Mouse (Mus musculus) lung, postnatal 36 days (tissue): ENCODE data around the gene Fxyd6.

ENCODE experiments used
- DNase-seq: peaks from one replicate; pipeline ENCODE4 v3.0.0; 2022; ENCODE audit warnings: mixed read lengths

Gene Fxyd6

GRCm38 (mm10) chr9:45376883-45377282, 6.9 kb downstream of the Fxyd6 start:
- DNase-seq = peak; percentile 37

DNA sequence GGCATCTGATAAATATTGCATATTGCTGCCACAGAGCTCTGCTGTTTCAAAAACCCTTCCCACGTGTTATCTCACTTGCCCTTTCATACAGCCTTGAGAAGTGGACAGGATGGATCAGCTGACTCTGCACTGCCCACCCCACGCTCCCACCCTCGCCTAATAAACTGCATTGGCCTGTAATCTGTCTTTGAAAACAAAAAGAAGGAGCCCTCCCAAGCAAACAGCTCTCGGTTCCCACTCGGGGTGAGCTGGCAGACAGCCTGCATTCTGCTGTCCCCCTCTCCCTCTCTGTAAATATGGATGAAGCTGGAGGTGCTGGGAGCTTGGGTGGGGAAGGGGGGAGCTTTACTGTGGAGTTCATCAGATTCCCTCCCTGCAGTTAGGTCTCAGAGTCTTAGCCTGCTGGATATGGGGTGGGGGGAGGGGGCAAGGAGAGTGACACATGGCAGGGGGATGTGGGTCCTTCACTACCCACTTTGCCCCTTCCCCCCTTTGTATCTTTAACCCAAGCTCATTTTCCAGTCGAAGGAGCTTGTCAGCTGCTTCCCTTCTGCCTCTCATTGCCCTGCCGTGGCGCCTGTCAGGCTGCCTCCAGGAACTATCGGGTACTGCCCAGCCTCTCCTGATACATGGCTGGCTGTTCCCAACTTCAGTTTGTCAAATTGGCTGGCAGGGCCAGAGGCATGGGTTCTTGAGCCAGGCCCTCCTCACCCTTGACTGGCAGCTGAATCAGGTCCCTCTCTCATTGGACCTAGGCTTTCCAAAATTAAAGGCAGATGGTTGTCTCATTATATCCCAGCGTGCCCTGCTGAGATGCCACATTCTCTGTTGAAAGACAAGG, 10.6 kb downstream of the Fxyd6 start:
- no peak for DNase-seq

DNA sequence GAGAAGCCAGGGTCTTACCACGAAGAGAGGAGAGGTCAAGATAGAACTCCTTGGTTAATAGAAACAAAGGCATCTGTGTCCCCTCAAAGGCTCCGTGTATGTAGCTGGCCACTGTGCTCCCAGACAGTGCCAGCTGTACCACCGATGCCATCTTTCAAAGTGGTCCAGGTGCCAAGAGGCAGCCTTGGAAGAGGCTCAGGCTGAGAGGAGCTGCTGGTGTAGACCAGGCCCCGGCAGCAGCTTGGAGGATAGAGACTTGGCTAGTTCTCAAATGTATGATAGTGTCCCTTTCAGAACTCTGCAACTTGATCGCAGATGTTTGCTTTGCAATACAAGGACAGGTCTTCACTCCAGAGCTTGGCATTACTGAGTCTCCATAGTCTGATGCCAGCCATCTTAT, 12.4 kb downstream of the Fxyd6 start:
- no peak for DNase-seq

DNA sequence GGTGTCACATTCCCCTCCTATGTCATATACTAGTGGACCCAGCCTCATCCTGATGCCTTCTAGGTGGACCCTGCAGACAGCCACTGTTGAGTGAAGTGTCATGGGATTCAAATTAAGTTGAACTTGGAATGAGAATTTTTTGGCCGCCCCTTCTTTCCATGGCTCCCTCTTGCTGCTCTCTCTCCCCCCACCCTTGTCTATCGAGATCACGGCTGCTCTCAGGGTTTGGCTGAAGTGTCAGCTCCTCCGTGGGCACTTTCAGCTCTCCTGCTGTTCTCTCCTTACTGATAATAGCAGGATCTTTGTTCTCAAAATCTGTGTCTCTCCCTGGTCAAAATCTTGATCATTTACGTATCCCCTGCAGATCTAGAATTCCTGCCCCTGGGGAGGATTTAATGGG, 12.8 kb downstream of the Fxyd6 start:
- DNase-seq = no peak

- DNase-seq = no peak
Observed at GRCm38 (mm10) chr9:45383883-45384282, 13.9 kb downstream of the Fxyd6 start.

GRCm38 (mm10) chr9:45386698-45387097, 16.7 kb downstream of the Fxyd6 start:
- no peak for DNase-seq

- peak; percentile 94 for DNase-seq
Observed at GRCm38 (mm10) chr9:45388385-45388994, 18.5 kb downstream of the Fxyd6 start.

DNA sequence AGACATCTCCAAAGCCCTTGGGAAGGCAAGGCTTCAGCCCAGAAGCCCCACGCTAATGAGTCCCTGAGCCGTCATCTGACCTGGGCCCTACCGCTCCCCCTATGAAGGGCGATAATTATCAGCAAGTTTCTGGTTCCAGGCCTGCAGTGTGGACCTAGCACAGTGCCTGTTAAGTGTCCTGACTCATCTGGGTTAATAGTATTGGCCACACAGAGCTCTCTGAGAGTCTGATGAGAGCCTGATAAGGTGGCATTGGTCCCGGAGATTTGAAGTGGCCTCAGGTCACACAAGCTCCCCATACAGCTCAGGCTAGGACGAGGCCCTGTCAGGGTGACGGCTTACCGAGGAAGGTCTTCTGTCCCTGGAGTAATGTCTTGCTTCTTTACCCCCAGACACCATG, 19.6 kb downstream of the Fxyd6 start:
- peak; percentile 69 for DNase-seq

DNA sequence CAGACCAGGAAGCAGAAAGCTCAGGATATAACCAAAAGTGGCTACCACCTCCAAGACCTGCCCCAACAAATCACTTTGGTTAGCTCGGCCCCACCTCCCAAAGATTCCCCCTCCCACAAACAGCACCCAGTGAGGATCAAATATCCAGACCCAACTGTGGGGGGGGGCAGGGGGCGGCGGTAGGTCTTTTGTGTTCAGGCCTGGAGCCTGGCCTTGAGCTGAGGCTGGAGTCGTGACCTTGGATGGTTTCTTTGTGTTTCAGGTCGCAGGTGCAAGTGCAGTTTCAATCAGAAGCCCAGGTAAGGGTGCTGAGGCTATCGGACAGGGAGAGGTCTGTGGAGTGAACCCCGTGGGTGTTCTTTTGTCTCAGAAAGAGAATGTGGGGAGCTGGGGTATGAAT, 21.3 kb downstream of the Fxyd6 start:
- DNase-seq = no peak

- no peak for DNase-seq
Observed at GRCm38 (mm10) chr9:45395218-45395617, 25.2 kb downstream of the Fxyd6 start.

DNA sequence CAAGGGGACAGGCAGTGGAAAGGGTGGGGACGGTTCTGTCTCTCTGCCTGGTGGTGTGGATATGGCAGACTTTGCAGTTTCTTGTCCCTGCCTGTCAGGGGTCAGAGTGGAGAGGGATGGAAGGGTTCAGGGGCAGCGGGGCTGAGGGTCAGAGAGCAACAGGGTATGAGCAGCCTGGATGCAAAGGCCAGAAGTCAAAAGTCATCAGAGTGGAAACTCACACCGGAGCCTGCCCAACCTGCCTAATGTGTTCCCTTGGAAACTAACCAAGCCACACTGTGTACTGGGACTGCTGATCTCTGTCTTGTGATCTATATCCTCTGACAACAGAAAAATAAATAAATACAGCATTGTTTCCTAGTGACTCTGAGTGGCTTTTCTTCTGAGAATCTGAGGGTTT, 25.8 kb downstream of the Fxyd6 start:
- DNase-seq = no peak

- peak; percentile 21 for DNase-seq
Observed at GRCm38 (mm10) chr9:45398336-45398735, 28.4 kb downstream of the Fxyd6 start.

DNA sequence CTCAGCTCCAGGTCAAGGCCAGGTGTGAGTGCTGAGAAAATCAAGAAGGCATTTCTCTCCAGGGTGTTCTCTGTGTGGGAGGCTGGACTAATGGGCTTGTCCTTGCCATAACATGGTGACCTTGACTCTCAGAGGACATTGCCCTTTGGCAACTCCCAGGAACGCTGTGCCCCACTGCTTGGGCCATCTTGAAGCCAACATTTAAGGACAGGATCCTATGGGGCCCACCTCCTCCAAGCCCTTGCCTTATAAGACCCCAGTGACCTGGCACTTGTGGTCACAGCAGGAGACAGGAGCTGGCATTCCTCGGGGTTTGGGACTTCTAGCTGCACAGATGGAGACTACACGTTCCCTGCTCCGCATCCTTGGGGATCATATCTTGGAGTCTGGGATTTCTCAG, 29.4 kb downstream of the Fxyd6 start, which contains the start of gene Fxyd2:
TSS of gene Fxyd2 (plus strand) at position 236 of the 400 bp plus-strand sequence.
- DNase-seq = no peak

DNA sequence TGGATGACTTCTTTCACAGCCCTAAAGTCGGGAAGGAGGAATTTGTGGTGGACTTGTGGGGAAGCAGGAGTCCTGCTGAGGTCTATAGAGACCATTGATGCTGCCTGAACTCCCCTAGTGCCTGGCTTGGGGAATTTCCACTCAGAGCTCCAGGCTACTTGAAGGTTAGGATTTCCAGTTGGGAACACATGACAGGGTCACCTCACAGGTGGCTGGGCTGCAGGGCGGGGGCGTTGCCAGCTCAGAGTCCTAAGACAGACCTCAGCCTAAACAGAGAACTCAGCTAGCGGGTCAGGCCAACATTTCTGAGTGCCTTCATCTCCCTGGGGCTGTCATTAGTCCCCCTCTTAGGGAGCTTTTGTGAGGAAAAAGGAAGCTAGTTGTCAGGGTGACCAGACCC, 31.9 kb downstream of the Fxyd6 start:
- DNase-seq = no peak

DNA sequence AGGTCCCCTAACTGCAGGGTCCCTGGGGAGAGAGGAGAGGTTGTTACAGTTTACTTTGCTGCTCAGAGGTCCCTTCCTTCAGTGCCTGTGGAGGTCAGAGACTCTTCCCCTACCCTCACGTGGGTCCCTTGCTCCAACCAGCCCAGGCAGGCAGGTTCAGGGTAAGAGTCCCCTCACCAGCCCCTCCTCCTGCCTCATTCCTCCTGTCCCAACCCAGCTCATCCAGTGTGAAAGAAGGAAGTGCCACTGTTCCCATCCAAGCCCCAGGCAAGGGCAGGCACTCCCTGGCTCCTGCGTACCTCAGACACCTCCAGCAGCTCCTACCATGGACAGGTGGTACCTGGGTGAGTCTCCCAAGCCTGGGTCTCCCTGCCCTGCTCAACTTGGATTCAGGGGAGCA, 33.0 kb downstream of the Fxyd6 start:
- no peak for DNase-seq

- no peak for DNase-seq
Observed at GRCm38 (mm10) chr9:45405694-45406093, 35.7 kb downstream of the Fxyd6 start.

DNA sequence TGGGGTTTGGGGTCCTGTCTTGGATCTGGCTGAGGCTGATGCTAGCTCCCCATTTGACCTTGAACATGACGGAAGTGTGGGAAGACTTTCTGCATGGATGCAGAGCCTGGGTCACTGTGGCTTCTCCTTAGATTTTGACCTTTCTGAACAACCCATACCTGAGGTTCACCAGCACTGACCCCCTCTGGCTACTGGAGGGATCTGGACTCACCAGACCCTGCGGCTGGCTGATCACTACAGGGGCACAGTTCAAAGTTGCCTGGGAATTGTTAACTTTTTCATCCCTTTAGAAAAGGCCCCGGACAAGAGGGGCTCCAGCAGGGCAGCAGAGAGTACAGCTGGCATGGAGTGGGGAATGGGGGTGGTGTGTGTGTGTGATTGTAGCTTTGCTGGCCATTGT, 36.8 kb downstream of the Fxyd6 start:
- DNase-seq = no peak

- peak; percentile 78 for DNase-seq
Observed at GRCm38 (mm10) chr9:45407706-45408675, 38.0 kb downstream of the Fxyd6 start.

DNA sequence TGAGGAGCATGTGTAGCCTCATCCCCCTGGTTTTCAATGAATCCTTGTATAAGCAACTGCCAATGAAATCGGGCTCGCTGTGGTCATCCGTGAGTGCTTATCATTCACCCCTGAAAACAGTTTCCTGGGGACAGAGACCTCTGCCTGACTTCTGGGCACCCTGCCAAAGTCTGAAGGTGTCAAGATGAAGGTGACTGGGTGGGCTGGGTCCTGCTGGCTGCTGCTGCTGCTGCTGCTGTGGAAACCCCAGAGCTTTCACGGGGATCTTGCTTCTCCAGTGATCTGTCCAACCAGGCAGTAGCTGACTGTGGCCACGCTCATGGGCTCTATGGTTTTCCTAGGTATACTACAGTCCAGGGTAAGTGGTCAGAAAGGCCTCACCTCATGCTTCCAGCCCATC, 40.2 kb downstream of the Fxyd6 start:
- no peak for DNase-seq

DNA sequence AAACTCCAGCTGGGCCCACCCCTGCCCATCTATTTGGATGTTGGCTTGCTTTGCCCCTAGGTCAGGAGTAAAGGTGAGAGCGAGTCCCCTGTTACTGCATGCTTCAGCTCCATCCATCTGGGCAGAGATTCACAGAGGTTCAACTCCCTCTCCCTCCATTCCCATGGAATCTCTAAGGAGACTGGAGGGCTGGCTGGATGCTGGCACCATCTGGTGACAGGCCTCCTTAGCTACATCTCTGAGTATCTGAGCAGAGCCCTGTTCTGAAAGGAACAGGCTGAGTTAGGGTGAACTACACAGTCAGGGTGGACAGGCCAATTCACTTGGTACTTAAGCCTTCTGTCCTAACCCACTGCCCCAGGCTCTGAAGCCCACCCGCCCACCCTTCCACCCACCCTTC, 40.6 kb downstream of the Fxyd6 start:
- DNase-seq = no peak

- DNase-seq = no peak
Observed at GRCm38 (mm10) chr9:45411111-45411510, 41.1 kb downstream of the Fxyd6 start.

DNA sequence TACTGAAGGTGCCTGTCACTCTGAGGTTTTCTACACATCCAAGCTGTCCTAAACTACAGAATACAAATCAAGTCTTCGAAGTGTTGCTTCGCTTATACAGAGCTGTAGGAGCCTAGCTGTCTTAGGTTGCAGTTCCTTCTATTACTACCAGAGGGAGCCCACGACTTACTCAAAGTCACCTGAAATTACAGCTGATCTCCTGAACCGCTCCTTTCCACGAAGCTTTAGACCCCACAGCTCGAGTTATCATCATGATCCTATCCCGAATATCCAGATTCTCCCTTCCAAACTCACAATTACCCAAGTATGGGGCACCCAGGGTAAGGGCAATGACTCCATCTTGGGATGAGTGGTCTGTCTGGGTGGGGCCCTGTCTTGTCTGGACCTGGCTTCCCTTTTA, 41.8 kb downstream of the Fxyd6 start:
- peak; percentile 69 for DNase-seq

- peak; percentile 93 for DNase-seq
Observed at GRCm38 (mm10) chr9:45412287-45412686, 42.3 kb downstream of the Fxyd6 start.
